Mouse (Mus musculus) gastrocnemius, postnatal 10 days (tissue): ENCODE data around the gene Serpinb6b. TPM values are rescaled to one million over a fixed set of nuclear protein-coding genes. Genes with fewer than 3 reads are reported as not detected.
"Not testable (repeated sequence)": the region's sequence is repeated elsewhere in the genome, so short reads cannot be mapped to it uniquely, and the experiment has no call there.

ENCODE experiments used
- DNase-seq: peaks from one replicate; pipeline ENCODE4 v3.0.0; 2021; ENCODE audit warnings: mixed read lengths
- long read RNA-seq, 2 experiments: library from polyadenylated mRNA; stranded (forward); transcript quantifications; one replicate each; pipeline ENCODE4 v2.0.0; 2021
- total RNA-seq, 2 experiments: library from RNA; stranded (reverse); gene quantifications; 2 replicates each; pipeline ENCODE4 v1.2.3; 2021

Gene Serpinb6b
- 1 to 10 TPM; 2.5 to 3.6 TPM for total RNA-seq
- long read RNA-seq, experiment 1, transcript Serpinb6b-202 (7 exons, 2,193 nt) = major isoform, 6 of 7 reads
- long read RNA-seq, experiment 1, partial matches to known transcripts = 0 of 7 reads
- long read RNA-seq, experiment 1, other reads (novel, unspliced or antisense) = 1 of 7 reads
- long read RNA-seq, experiment 2 = 0 reads

DNA sequence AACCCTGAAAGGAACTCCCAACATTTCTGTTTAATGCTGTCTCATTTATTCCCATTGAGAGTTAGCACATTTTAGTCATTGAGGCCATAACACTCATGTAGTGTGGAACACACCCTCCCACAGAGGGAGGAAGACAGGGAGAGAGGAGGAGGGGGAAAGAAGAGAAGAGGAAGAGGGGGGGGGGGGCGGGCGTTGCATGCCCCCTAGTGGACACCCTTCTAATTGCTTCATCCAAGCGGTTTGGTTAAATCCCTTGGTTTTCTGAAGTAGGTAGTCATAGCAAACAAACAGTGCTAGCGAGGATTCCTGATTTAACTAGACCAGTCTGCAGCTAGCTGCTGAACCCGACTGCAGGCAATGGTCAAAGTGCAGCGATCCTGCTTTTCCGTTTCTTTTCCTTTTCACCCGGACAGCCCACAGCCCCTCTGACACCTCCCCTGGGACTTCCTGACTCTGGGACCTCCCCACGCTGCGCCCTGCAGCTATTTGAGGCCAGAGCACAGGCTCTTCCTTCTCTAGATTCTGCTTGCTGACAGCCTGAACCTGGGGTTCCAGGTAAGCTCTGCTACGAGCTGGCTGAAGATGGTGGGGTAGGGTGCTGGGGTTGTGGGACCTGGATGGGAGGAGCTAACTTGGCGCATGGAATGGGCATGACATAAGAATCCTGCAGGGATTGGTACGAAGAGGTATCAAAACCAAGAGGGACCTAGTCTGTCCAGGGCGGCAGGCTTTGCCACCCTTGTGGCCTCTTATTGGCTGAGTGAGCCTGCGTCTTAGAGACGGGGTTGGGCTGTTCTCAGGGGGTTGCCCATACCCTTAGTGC, at the start of gene Serpinb6b:
TSS of gene Serpinb6b (plus strand) at position 221 of the 823 bp plus-strand sequence.
- peak; percentile 10 for DNase-seq

DNA sequence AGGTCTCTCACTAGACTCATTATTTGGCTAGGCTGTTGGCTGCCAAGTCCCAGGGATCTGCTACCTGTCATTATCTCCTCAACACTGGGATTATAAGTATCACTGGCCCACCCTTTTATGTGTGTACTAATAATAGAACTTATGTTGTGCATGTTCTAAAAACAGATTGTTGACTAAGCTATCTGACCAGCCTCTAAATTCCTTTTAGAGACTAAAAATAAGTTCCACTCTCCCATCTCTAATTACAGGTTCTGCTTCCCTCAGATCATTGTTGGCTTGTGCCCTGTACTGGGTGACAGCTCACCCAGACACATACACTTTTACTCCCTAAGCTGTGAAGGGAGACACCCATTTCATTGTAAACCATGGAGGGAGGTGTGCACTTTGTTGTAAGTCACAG, 42.4 kb upstream of the Serpinb6b start:
- DNase-seq = no peak

DNA sequence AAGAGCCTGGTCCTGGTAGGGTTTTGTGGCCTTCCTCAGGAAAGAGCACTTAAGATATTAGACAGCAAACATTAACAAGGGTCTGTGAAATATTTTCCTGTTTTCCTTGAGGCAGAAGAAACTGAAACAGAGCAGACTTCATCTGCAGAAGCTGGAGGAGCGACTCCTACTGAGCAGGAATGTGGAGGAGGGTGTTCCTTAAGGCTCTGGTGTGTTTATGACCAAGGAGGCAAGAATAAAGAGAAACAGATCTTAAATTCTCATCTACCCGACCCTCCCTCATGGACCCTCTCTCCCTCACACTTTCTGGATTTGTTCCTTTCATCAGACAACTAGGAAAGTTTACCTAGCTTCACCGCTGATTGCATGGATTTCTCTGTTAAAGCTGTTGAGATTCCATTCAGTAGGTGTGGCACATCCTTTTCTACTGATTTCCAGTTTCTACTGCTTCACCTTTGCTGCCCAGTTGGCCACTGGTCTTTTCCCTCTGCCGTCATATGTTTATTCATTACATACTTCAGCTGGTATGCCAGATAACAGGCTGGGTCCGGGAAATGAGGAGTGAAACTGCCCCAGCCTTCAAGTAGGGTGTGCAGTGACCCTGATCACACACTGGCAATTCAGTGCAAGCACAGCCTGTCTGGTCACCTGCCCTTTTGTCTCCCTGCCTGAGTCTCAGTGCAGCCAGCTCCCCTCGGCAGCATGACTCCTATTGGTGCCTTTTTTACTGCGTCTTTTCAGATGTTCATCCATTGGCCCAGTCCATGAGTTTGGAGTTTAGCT, 40.2 kb upstream of the Serpinb6b start:
- DNase-seq = no peak

DNA sequence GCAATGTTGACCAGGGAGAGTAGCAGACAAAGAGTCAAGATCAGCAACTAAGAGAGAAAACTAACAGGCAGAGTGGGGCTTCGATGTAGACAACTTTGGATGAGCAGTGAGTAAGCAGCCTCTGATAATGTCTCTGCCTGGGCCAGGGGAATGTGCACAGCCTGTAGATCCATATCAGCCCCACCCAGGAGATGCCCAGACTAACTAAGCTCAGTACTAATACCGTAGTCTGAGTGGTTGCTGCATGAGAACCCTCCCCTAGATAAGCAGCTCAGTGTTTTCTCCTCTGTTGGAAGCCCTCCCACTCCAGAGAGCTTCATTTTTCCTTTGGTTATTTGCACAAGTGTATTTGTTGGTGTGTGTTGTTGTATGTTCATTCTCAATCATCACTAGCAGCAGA, 38.3 kb upstream of the Serpinb6b start:
- DNase-seq = no peak

DNA sequence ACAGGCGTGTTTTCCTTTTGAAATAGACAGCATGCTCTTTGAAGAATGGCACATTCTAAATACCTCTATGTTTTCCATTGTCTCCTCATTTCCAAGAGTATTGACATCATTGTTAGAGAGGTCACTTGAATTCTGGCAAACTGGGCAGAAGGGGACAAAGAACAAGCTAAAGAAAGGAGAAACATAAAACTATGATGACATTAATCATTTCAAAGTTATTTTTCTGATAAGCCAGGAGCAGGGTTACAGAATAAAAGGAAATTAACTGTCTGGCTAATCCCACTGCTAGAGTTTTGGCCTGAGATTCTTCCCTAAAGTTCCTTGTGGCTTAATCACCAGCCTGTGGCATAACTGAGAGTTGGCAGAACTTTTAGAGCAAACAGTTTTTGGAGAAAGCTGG, 37.8 kb upstream of the Serpinb6b start:
- no peak for DNase-seq

DNA sequence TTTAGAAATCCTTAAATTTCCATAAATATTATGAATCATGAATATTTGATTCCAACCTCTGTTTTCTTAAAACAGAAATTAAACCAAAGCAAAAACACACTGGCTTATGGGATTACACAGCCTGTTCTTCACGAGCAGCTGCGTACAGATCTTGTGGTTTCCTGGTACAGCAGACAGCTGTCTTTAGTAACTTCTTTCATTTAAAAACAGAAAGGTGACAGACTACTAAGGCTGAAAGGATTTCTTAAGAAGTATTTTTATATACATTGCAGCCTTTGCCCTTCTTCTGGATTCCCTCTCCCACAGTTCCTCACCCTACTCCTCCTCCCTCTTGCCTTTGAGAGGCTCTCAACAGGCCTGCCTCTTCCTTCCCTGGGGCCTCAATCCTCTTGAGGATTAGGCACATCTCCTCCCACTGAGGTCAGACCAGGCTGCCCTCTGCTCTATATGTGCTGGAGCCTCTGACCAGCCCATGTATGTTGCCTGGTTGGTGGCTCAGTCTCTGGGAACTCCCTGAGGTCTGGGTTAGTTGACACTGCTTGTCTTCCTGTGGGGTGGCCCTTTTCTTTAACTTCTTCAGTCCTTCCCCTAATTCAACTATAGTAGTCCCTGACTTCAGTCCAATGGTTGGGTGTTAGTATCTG, 35.8 kb upstream of the Serpinb6b start:
- no peak for DNase-seq

DNA sequence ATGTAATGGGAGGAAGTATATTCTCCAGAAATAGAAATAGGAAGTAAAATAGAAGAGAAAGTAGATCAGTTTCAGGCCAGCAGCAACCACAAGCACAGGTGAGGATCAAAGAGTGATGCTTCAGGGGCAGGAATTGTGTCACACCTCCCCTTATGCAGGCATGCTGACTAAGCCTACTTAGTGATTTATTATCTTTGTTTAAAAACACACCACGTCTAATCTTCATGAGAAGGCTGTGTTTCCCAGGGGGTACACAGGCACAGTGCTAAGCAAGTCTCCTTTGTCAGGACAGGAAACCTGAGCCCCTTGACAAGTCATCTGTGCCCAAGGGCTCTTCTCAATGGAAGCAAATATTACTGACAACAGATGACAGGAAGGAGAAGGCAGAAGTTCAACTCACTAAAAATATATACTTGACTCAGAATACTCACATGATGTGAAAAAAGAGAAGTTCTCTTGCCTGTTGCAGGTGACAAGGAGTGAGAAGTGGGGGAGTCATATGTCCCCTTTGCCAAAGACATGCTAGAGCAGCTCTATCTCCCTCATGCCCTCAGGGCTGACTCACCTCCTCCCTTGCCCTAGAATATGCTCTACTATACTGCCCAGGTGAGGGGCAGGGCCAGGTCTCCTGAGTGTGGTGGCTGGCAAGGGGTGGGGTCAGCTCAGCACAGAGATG, 30.2 kb upstream of the Serpinb6b start:
- no peak for DNase-seq

DNA sequence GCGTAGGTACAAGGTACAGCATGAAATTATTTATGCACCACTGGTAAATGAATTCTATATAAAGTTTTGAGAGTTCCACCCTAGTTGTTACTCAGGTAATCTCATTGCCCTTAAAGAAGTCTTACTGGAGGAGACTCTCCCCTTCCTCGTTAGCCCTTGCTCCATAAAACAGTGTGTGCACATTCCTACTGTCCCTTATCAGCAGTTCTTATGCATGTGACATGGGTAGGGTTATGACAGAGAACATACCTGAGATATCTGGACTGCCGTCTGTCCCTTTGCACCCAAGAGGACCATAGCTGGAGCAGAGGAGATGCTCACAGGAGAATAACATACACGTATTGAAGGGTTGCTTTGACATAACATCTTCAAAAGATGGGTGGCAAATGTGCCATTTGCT, 26.7 kb upstream of the Serpinb6b start:
- not testable (repeated sequence) for DNase-seq

DNA sequence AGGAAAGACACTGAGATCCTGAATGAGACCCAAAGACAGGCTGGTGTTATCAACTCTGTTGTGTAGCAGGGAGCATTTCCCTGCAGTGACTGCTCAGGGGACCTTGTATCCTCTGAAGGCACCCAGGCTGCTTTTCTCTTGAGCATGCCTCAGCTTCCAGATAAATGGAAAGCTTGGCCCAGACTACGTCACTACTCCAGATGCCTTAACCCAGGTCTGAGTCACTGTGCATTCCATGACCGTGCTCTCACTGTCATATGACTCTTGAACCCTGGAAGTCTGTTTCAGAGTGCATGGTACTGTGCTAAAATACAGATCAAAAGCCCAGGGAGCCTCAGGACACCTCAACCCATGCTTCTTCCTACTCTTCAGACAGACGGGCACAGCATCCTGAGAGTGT, 25.8 kb upstream of the Serpinb6b start:
- not testable (repeated sequence) for DNase-seq

DNA sequence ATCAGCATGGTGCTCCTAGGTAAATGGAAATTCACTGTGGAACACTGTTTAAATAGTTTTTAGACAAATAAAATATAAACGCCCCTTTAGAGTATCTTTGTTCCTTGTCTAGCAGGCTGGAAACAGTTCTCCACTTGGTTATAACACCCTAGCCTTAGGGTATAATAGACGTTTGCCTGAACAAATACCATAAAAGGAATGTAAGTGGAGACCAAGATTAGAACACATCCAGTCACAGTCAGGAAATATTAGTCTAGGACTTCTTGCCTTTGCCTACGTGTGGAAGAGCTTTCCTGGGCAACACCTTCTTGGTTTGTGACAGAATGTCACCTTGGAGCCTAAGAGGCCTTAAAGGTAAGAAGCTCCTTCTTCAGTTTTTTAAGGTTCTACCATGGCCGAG, 8.5 kb upstream of the Serpinb6b start:
- no peak for DNase-seq

DNA sequence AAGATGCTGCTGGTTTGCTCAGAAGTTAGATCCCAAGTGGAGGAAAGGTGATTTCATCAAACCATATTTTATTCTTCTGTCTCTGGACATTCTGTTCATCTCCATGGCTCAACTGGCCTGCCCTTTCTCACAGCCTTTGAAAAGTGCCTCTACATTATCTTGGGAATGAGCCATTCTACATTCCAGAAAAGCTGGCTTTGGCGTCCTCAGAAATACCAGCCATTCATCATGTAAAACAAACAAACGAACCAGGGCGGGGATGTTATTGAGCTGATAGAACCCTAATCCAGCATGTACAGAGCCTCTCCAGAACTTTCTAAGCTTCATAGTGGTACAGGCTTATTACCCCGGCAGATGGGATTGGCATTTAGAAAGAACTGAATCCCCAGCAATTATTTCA, 7.1 kb upstream of the Serpinb6b start:
- no peak for DNase-seq

DNA sequence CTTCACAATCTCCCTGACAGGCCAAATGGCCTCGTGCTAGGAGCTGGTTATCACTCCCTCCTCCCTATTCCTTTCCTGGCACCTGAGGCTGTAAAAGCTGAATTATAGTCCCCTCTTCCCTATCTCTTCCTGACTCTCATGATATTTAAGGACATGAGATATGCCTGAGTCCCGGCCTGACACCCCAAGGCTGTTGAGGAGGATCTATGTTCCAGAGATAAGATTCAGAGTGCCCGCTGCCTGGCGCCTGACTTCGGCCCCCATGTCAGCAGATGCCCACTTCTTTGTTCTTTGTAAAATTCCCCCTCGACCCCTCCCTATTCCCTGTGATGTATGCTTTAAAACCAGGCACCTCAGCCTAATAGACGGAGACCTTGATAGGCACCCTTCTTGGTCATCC, 6.5 kb upstream of the Serpinb6b start:
- DNase-seq = not testable (repeated sequence)

DNA sequence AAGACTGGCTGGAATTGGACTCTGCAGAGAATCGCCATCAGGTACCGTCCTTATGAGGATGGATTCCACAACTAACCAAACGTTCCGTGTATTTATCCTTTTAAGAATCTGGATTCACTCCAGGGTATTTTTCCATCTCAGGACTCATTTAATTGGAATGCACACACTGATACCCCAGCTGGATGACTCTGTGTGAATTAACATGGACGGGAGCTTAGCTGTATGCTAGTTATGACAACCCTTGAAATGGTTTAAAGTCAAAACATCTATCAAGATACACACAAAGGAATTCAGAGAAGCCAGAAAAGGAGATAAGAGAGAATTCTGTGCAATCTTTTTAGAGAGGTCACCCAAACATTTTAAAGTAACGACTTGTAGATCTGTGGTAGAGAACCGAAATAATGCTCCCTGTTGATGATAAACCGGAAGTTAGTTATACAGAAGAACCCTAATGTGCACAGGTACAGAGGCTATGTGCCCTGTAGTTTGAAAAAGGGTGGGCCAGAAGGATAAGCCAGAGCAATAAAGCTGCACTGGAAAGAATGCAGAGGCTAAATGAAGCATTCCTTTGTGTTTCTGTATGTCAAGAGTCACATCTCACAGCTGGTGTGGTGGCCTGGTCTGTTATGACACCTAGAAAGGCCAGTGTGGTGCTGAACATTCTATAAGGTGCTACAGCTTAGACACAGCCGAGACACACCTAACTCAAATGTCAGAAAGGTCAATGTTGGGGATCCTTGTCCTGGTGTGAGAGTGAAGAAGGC, 837 bp upstream of the Serpinb6b start:
- no peak for DNase-seq

DNA sequence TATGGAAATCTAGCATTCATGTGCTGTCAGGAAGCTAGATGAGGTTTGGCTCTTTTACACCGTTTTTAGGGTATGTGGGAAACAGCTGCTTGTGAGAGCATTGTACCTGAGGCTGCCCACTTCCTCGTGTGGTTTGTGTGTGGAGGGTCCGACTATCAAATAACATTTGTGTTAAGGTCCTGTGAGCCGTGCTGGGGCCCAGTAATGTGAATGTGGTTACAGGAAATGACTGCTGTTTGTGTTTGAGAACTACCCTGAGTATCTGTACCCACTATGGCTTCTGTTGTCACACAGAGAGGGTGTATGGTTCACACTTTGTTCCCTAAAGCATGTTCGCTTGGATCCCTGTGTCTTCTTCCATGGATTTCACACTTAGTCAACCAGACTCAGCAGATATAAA, 1.1 kb downstream of the Serpinb6b start:
- DNase-seq = no peak

DNA sequence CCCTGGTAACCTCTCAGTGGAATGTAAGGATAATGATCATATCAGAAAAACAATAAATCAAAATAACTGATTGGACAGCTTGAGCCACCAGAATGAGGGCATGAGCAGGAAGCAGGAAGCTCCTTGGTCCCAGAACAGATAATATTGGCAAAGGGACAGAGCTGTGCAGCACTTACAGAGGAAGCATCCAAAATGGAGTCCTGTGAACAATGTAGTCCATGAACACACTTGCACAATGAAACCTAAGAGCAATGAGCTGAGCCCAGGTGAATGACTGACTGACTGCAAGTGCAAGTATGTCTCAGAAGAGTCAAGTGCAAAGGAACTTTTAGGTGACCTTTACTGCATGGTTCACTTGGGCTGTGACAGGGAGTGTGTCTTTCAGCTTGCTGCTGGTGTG, 2.2 kb downstream of the Serpinb6b start:
- no peak for DNase-seq

DNA sequence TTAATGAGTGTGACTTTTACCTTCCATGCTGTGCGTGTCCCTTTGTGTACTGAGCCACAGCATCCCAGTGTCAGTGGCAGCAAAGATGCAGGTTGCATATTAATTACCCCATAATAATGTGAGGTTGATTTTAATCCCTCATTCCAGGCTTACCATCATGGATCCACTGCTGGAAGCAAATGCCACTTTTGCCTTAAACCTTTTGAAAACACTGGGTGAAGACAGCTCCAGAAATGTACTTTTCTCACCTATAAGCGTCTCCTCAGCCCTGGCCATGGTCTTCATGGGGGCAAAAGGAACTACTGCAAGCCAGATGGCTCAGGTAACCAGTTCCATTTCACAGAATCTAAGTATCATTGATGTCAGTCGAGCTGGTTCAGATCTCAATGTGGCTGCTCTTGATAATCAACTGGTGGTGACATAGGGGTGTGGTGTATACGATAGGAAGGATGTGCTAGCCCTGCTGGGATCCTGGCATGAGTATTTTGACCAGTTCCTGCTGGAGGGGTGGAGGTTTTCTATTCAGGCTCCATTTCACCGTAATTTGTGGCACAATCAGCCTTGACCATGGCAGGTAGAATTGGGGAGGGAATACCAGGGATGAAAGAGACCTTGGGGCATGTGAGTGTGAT, 3.5 kb downstream of the Serpinb6b start:
- no peak for DNase-seq

DNA sequence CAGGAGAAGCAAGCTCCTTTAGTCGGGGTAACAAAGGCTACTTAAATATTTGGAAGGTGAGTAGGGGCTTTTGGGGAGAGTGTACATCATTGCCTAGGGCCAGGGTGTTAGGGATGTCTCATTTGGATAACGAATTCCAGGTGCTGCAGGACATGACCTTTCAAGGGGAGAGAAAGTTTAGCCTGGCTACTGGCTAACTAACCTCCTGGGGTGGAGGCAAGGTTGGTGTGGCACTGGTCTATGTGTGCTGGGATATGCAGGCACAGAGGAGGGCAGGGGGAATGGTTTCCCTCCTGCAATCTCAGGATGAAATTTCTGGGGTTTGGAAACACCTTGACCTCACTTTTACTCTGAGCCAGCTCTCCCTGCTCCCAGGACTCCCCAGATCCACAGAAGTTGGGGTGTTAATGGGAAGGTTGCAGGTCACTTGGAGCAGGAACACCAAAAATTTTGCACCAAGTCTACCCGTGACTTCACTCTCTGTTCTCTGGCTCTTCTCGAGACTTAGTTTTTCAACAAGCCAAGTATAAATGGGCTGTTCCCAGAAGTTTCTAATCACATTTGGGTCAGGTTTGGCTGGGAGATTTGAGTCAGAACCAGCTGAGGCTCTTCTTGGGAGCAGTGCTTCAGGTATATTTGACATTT, 4.1 kb downstream of the Serpinb6b start:
- no peak for DNase-seq

DNA sequence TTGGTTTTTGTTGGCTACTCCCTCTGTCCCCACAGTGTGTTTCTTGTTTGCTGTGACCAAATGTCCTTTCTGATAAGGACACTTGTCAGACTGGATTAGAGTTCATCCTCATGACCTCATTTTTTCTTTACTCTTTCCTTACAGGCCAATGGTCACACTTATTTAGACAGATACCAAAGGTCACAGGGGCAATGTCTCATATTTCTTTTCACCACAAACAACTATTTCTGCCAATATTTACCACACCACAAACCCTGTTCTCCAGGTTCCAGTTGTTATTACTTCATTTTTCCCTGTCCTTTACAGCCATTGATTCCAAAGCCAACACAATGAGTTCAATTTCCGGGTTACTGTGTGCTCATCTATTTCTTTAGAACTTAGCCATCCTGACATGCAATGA, 4.6 kb downstream of the Serpinb6b start:
- no peak for DNase-seq

DNA sequence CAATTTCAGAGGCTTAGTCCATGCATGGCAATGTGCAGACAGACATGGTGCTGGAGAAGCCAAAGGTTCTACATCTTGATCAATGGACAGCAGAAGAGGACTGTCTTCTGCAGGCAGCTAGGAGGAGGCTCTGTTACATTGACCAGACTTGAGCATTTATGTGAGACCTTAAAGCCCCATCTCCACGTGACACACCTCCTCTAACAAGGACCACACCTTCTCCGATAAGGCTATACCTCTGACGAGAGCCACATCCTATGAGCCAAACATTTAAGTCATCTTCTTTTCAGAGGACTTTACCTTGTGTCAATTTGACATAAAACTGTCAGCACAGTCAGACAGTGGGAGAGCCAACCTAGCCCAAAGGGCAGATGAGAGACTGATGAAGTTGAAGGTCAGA, 5.8 kb downstream of the Serpinb6b start:
- no peak for DNase-seq

DNA sequence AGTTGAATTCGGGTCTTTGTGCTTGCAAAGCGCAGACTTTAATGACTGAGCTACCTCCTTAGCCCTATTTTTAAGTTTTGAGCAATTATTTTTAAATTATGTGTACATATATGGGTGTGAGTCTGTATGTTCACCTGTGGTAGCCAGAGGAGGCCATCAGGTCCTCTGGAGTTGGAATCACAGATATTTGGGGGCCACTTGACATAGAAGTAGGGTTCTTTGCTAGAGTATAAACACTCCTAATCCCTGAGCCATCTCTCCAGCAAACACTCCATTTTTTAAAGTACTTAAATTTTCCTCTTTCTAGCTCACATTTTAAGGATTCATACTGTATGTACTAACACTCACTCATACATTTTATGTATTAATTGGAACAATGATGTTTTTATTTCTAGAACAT, 9.3 kb downstream of the Serpinb6b start:
- DNase-seq = no peak
